Mouse (Mus musculus) embryonic facial prominence, embryonic 11.5 days (tissue): Measurements from ENCODE around the gene Pramef20. TPM values are rescaled to one million over a fixed set of nuclear protein-coding genes. Genes with fewer than 3 reads are reported as not detected.

Experiments
- ATAC-seq: fragments of 200-750 bp; cut with Nextera tagmentation; replicated peaks from 2 replicates; pipeline ENCODE4 v1.8.0; 2017; ENCODE audit warnings: low read depth; ENCODE audit not compliant: insufficient number of reproducible peaks, low FRiP score, low TSS enrichment
- DNase-seq: peaks from one replicate; pipeline ENCODE4 v3.0.0-alpha.2; 2015; ENCODE audit warnings: low spot score
- H3K27ac ChIP-seq: fragments of 300-500 bp; sonication (generic); replicated peaks from 2 replicates; pipeline ENCODE4 v1.5.1; 2014; ENCODE audit warnings: mild to moderate bottlenecking, low read depth, low read length, control low read depth
- H3K27me3 ChIP-seq: fragments of 300-500 bp; sonication (generic); 2 replicates; pipeline ENCODE4 v1.6.1; 2014; ENCODE audit warnings: mild to moderate bottlenecking, low read length, moderate library complexity, mixed read lengths; ENCODE audit not compliant: control insufficient read depth, insufficient read depth
- H3K36me3 ChIP-seq: fragments of 300-500 bp; sonication (generic); replicated peaks from 2 replicates; pipeline ENCODE4 v1.6.1; 2014; ENCODE audit warnings: low read depth, mild to moderate bottlenecking, low read length, moderate library complexity, mixed read lengths; ENCODE audit not compliant: control insufficient read depth, insufficient read depth
- H3K4me1 ChIP-seq: fragments of 300-500 bp; sonication (generic); 2 replicates; pipeline ENCODE4 v1.6.1; 2014; ENCODE audit warnings: low read length, mixed read lengths; ENCODE audit not compliant: control insufficient read depth, insufficient read depth
- H3K4me2 ChIP-seq: fragments of 300-500 bp; sonication (generic); 2 replicates; pipeline ENCODE4 v1.6.1; 2014; ENCODE audit warnings: low read depth, mild to moderate bottlenecking, control low read depth, low read length, moderate library complexity
- H3K4me3 ChIP-seq: fragments of 300-500 bp; sonication (generic); 2 replicates; pipeline ENCODE4 v1.5.1; 2014; ENCODE audit warnings: low read depth, low read length, control low read depth
- H3K9ac ChIP-seq: fragments of 300-500 bp; sonication (generic); replicated peaks from 2 replicates; pipeline ENCODE4 v1.6.1; 2014; ENCODE audit warnings: mild to moderate bottlenecking, control low read depth, low read length
- H3K9me3 ChIP-seq: fragments of 300-500 bp; sonication (generic); replicated peaks from 2 replicates; pipeline ENCODE4 v1.6.1; 2016; ENCODE audit warnings: mild to moderate bottlenecking, low read length, inconsistent platforms, mixed read lengths; ENCODE audit not compliant: control insufficient read depth
- WGBS: fragments of 180-500 bp; shearing (Covaris S2); extraction: QIAGEN DNeasy Blood & Tissue Kit; methylation state at CpG from one replicate; pipeline ENCODE4 v1.1.7; 2014; 5-methylcytosine and 5-hydroxymethylcytosine counted together
- polyA plus RNA-seq: library from polyadenylated mRNA; unstranded; fragments of >200 nt; fragmentation: Nextera tagmentation; extraction: Ambion mirVana; gene quantifications from 2 replicates; pipeline ENCODE4 v1.2.1, GENCODE M21; 2014

Gene Pramef20
- polyA plus RNA-seq, result not detected in 2 replicates

DNA sequence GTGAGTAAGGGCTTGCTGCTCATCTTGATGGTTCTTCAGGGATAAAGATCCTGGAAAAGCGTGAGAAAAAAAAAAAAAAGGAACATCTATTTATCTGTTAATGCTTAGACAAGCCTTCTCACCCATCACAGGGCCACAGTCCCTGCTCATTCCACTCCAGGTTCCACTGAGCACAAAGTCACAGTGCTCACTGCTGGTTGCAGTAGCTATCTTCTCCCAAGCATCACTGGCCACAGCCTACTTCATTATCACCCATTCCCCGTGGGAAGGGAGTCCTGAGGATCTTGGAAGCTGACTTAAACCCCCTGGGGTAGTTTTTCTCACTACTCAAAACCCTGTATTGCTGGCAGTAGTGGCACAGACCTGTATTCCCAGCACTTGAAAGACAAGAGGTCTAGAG is at the start of gene Pramef20:
Gene Pramef20, minus strand, starts transcription at position 23 of the 400 bp plus-strand sequence.
- Histone ChIP-seq H3K9ac (no peak within 1 kb of the TSS), H3K27ac (no peak within 1 kb of the TSS), H3K4me3 (no peak within 1 kb of the TSS), H3K36me3 (no peaks in the 10 kb centered on the region), H3K9me3 (no peaks in the 10 kb centered on the region), H3K4me2 (no peak within 1 kb of the TSS), H3K27me3 (no peaks in the 10 kb centered on the region), H3K4me1 (no peaks in the 10 kb centered on the region)
- DNase-seq (no peak), ATAC-seq (no peak)
- WGBS, result 58% methylated on average over 2 of the region's 2 CpGs

DNA sequence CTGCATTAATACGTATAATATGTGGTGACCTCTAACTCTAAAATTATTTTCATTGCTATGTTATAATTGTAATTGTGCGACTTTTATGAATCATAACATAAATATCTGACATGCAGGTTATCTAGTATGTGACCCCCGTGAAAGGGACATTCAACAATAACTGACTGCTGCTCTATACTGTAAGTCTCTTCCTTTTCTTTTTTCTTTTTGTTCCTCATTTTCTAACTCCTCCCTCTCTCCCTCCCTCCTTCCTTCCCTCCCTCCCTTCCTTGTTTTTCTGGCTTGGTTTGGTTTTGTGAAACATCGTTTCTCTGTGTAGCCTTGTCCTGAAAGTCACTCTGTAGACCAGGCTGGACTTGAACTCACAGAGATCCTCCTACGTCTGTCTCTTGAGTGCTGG is 46.9 kb upstream of the Pramef20 start:
- H3K36me3 ChIP-seq, result no peaks in the 10 kb centered on the region
- WGBS, result 81% methylated on average over 5 of the region's 5 CpGs
- no peak overlapping the region for H3K4me2 ChIP-seq
- no peaks in the 10 kb centered on the region for H3K4me1 ChIP-seq
- DNase-seq (no peak), ATAC-seq (no peak)
- H3K9me3 ChIP-seq, result no peaks in the 10 kb centered on the region
- H3K27me3 ChIP-seq, result no peaks in the 10 kb centered on the region
- H3K27ac ChIP-seq, result no peak overlapping the region
- no peak overlapping the region for H3K9ac ChIP-seq
- no peak overlapping the region for H3K4me3 ChIP-seq

DNA sequence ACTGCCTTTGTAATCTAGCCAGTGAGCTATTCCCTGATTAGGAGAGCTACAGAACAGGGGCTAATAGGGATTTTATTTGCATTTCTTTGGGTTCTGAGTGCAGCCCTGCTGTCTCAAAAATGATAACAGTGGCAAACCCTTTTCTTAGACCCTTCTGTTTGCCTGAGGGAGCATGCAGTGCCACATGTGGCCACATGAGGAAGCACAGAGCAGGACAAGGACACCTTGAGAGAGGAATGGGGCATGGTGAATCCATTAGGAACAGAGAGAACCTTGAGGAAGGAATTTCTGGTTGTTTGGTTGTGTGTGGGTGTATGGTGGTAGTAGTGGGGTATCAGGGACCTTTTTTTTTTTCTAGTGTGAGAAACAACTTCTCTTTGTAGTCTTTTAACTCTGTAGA is 42.9 kb upstream of the Pramef20 start:
- H3K36me3 ChIP-seq, result no peaks in the 10 kb centered on the region
- H3K9me3 ChIP-seq, result no peaks in the 10 kb centered on the region
- no peaks in the 10 kb centered on the region for H3K27me3 ChIP-seq
- no peak for ATAC-seq
- no peak for DNase-seq
- no peak overlapping the region for H3K27ac ChIP-seq
- no peak overlapping the region for H3K9ac ChIP-seq
- H3K4me1 ChIP-seq, result no peaks in the 10 kb centered on the region
- H3K4me2 ChIP-seq, result no peak overlapping the region
- H3K4me3 ChIP-seq, result no peak overlapping the region

DNA sequence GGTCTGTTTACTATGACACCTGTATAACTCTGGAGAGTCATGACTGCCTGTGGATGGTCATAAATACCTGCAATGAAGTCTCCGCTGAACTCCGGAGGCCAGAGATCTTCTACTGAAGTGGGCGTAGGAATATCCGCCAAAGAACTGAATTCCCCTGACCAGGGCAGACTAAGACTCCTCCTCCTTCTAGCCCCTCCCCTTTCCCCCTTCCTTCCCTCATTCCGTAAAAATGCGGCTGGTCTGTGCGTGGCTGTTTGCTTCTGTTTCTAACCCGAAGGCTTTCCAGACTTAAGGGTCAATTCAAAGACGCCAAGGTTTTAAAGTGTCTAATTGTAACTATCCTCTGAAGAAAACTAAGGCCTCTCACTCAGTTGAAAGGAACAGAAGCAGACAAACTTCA is 30.6 kb upstream of the Pramef20 start, which contains the start of gene Pramef12:
Gene Pramef12, minus strand, starts transcription at position 175 of the 400 bp plus-strand sequence.
- no peak within 1 kb of the TSS for H3K9ac ChIP-seq
- no peak for ATAC-seq
- no peak within 1 kb of the TSS for H3K4me3 ChIP-seq
- no peak within 1 kb of the TSS for H3K4me2 ChIP-seq
- DNase-seq, result no peak
- no peaks in the 10 kb centered on the region for H3K36me3 ChIP-seq
- H3K9me3 ChIP-seq, result no peaks in the 10 kb centered on the region
- no peaks in the 10 kb centered on the region for H3K27me3 ChIP-seq
- H3K4me1 ChIP-seq, result no peaks in the 10 kb centered on the region
- no peak within 1 kb of the TSS for H3K27ac ChIP-seq
- 84% methylated on average over 9 of the region's 9 CpGs for WGBS

- ATAC-seq (no peak), DNase-seq (no peak)
- Histone ChIP-seq H3K27me3 (no peaks in the 10 kb centered on the region), H3K27ac (no peak overlapping the region), H3K4me1 (no peaks in the 10 kb centered on the region), H3K36me3 (no peaks in the 10 kb centered on the region), H3K9me3 (no peaks in the 10 kb centered on the region), H3K4me2 (no peak overlapping the region), H3K9ac (no peak overlapping the region), H3K4me3 (no peak overlapping the region)
- WGBS, result 67% methylated on average over 3 of the region's 3 CpGs
These were observed 28.5 kb upstream of the Pramef20 start for GRCm38 (mm10) chr4:144406261-144406660.

DNA sequence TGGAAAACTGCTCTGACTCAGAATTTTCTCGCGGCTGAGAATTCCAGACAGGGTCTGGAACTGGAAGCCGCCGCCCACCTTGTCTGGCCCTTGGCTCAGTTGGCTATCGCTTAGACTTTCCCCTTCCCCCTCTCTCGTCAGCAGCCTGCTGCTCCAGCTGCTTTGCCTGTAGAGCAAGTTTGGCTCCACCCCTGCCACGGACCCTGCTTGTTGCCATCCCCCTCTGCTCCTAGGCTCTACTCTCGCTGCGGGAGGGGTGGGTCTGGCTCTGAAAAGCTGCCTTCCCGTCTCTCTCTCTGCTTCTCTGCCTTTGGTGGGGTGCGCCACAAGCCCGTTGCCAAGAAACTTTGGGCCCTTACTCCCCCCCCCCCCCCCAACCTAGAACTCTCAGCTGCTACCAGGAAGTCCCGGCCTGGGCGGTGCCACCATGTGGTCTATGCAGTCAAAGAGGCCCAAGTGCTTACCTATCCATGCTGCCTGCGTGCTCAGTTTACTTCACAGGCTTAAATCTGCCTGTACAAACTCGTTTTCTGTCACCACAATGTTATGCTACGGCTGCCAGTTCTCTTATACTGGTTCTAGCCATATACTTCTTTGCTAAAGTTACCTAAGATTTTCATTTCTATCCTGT is 26.8 kb upstream of the Pramef20 start:
- peak overlapping the region; percentile 27; the same call in 1 of the 2 replicates for H3K4me3 ChIP-seq
- H3K27me3 ChIP-seq, result no peaks in the 10 kb centered on the region
- no peak overlapping the region for H3K27ac ChIP-seq
- 5% methylated on average over 17 of the region's 17 CpGs for WGBS
- no peaks in the 10 kb centered on the region for H3K36me3 ChIP-seq
- no peaks in the 10 kb centered on the region for H3K9me3 ChIP-seq
- ATAC-seq (peak; percentile 85), DNase-seq (peak; percentile 66)
- no peaks in the 10 kb centered on the region for H3K4me1 ChIP-seq
- peak overlapping the region; percentile 15; the same call in 1 of the 2 replicates for H3K9ac ChIP-seq
- peak overlapping the region; percentile 43 for H3K4me2 ChIP-seq

DNA sequence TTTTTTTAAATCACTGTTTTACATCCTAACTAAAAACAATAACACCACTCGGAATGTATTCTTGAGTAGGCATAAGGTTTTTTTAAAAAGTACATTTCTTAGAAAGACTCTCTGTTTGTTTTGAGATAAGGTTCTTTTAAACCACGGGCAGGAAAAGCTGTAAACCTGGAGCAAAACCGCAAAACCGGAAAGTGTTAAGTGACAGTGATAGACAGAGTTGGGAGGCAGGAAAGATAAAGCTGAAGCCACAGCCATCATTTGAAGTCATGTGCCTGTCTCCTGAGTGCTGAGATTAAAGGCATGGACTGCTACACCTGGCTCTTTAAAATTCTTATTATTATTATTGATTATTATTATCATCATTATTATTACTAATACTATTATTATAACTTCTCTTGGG is 25.0 kb upstream of the Pramef20 start:
- no peaks in the 10 kb centered on the region for H3K27me3 ChIP-seq
- ATAC-seq, result no peak
- no peaks in the 10 kb centered on the region for H3K4me1 ChIP-seq
- no peaks in the 10 kb centered on the region for H3K36me3 ChIP-seq
- no peak for DNase-seq
- 75% methylated on average over 4 of the region's 4 CpGs for whole genome bisulfite sequencing
- no peaks in the 10 kb centered on the region for H3K9me3 ChIP-seq
- no peak overlapping the region for H3K4me3 ChIP-seq
- H3K27ac ChIP-seq, result no peak overlapping the region
- H3K4me2 ChIP-seq, result no peak overlapping the region
- no peak overlapping the region for H3K9ac ChIP-seq

DNA sequence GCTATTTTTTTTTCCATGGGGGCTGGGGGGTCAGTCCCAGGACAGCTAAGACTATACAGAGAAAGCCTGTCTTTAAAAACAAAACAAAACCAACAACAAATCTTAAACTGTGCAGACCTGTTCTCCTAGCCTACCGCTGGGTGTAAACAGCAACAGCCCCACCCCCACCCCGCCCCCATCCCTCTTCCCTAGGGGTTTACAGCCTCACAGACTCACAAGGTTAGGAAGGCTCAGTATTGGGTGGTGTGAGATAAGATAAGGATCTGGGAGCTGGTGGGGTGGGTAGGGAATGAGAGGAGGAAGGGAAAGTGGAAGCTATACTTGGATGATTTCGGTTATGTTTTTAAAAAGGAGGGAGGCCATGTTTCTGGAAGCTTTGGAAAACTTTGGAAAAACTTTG is 18.6 kb upstream of the Pramef20 start:
- Histone ChIP-seq H3K36me3 (no peaks in the 10 kb centered on the region), H3K9me3 (no peaks in the 10 kb centered on the region; the same call in 1 of the 2 replicates), H3K27ac (no peak overlapping the region), H3K4me3 (no peak overlapping the region), H3K9ac (no peak overlapping the region), H3K4me1 (no peaks in the 10 kb centered on the region), H3K27me3 (no peaks in the 10 kb centered on the region), H3K4me2 (no peak overlapping the region)
- ATAC-seq (no peak), DNase-seq (no peak)
- WGBS, result 44% methylated on average over 3 of the region's 3 CpGs
